Mouse (Mus musculus) embryonic facial prominence, embryonic 12.5 days (tissue): Measurements from ENCODE around the gene Prss48. TPM values are rescaled to one million over a fixed set of nuclear protein-coding genes. Genes with fewer than 3 reads are reported as not detected.

ENCODE experiments used
- ATAC-seq: fragments of 200-750 bp; cut with Nextera tagmentation; 2 replicates; pipeline ENCODE4 v1.8.0; 2017; ENCODE audit not compliant: insufficient number of reproducible peaks, insufficient read depth, low FRiP score, low TSS enrichment
- H3K27ac ChIP-seq: fragments of 300-500 bp; sonication (generic); 2 replicates; pipeline ENCODE4 v1.5.1; 2016; ENCODE audit warnings: mild to moderate bottlenecking
- H3K27me3 ChIP-seq: fragments of 300-500 bp; sonication (generic); 2 replicates; pipeline ENCODE4 v1.6.1; 2016; ENCODE audit warnings: mild to moderate bottlenecking, moderate library complexity
- H3K36me3 ChIP-seq: fragments of 300-500 bp; sonication (generic); 2 replicates; pipeline ENCODE4 v1.6.1; 2016; ENCODE audit warnings: mild to moderate bottlenecking
- H3K4me1 ChIP-seq: fragments of 300-500 bp; sonication (generic); 2 replicates; pipeline ENCODE4 v1.6.1; 2016
- H3K4me2 ChIP-seq: fragments of 300-500 bp; sonication (generic); replicated peaks from 2 replicates; pipeline ENCODE4 v1.6.1; 2016; ENCODE audit warnings: mild to moderate bottlenecking, moderate library complexity
- H3K4me3 ChIP-seq: fragments of 300-500 bp; sonication (generic); 2 replicates; pipeline ENCODE4 v1.5.1; 2016; ENCODE audit warnings: mild to moderate bottlenecking
- H3K9ac ChIP-seq: fragments of 300-500 bp; sonication (generic); 2 replicates; pipeline ENCODE4 v1.6.1; 2016; ENCODE audit warnings: mild to moderate bottlenecking, moderate library complexity
- H3K9me3 ChIP-seq: fragments of 300-500 bp; sonication (generic); 2 replicates; pipeline ENCODE4 v1.6.1; 2016; ENCODE audit warnings: mild to moderate bottlenecking, moderate library complexity
- WGBS: fragments of 180-500 bp; shearing (Covaris S2); methylation state at CpG from one replicate; pipeline ENCODE4 v1.1.7; 2016; 5-methylcytosine and 5-hydroxymethylcytosine counted together
- polyA plus RNA-seq: library from polyadenylated mRNA; unstranded; fragments of >200 nt; fragmentation: Nextera tagmentation; extraction: Ambion mirVana; gene quantifications from 2 replicates; pipeline ENCODE4 v1.2.1, GENCODE M21; 2016

Gene Prss48
- polyA plus RNA-seq, 1 experiment from 2014 or later = not detected

GRCm38 (mm10) chr3:86024065-86024795 is 21.9 kb upstream of the Prss48 start:
- H3K4me1 ChIP-seq = no peaks in the 10 kb centered on the region
- no peak overlapping the region for H3K4me2 ChIP-seq
- no peaks in the 10 kb centered on the region for H3K9me3 ChIP-seq
- no peak overlapping the region for H3K9ac ChIP-seq
- no peak overlapping the region for H3K4me3 ChIP-seq
- H3K27me3 ChIP-seq = no peaks in the 10 kb centered on the region
- H3K36me3 ChIP-seq = no peaks in the 10 kb centered on the region
- ATAC-seq = no peak
- WGBS = 89% methylated on average over 12 of the region's 12 CpGs
- no peak overlapping the region for H3K27ac ChIP-seq

DNA sequence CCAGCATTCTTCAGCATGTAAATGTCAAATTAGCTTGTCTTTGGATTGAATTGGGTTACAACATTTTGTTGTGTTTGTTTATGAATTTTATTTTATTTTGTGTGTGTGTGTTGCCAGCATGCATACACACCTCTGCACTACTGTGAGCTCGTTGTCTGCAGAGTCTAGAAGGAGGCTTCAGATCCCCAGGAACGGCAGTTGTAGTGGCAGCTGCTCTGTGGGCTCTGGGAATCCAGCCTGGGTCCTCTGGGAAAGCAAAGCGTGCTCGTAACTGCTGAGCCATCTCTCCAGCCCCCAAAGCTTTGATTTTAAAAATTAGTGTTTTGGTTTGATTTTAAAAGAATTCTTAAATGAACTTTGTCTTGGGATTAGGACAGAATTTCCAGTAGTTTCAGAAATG is 19.4 kb upstream of the Prss48 start:
- WGBS = 83% methylated on average over 4 of the region's 4 CpGs
- H3K4me3 ChIP-seq = no peak overlapping the region
- no peaks in the 10 kb centered on the region for H3K4me1 ChIP-seq

DNA sequence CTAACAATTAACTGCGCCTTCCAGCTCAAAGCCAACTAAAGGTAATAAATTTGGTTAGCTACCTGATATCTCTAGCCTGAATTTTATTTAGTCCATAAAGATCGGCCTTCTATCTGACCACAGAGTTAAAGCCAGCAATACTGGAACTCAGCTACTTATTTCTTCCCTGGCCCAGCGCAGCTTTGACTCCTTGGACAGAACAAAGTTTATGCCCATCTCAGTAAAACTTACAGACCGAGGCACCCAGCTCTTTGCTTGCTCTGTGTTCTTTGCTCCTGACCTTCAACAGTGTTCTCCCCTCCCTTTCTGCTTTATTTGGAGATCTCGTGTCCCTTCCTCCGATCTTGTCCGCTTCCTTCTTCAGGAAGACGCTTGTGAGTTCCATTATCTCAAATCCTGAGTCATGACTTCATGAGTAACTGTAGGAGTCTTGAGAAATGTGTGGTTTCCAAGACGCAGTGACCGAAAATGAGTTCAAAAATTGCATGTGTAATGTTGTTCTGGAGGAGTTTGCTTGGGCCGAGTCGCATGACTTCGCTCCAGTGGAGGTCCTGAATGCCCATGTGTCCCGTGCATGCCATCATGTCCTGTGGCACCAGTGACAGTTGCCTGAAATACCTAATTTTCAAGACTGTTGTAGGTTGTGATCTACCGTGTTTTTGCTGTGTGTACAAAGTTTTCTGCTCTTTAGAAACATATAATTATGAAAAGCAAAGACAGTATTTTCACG is 18.8 kb upstream of the Prss48 start:
- Histone ChIP-seq H3K36me3 (no peaks in the 10 kb centered on the region), H3K4me3 (no peak overlapping the region), H3K4me1 (no peaks in the 10 kb centered on the region), H3K9ac (no peak overlapping the region), H3K4me2 (no peak overlapping the region), H3K9me3 (no peaks in the 10 kb centered on the region), H3K27ac (no peak overlapping the region), H3K27me3 (no peaks in the 10 kb centered on the region)
- WGBS = 91% methylated on average over 16 of the region's 16 CpGs
- ATAC-seq = no peak

More for the DNA sequence above, 19.4 kb upstream of the Prss48 start:
- ATAC-seq = no peak
- Histone ChIP-seq H3K36me3 (no peaks in the 10 kb centered on the region), H3K27ac (no peak overlapping the region), H3K9ac (no peak overlapping the region), H3K4me2 (no peak overlapping the region), H3K27me3 (no peaks in the 10 kb centered on the region), H3K9me3 (no peaks in the 10 kb centered on the region)

- no peak overlapping the region for H3K9ac ChIP-seq
- H3K36me3 ChIP-seq = no peaks in the 10 kb centered on the region
- 67% methylated on average over 8 of the region's 8 CpGs for WGBS
- no peak overlapping the region for H3K4me3 ChIP-seq
- H3K27me3 ChIP-seq = no peaks in the 10 kb centered on the region
- H3K4me1 ChIP-seq = no peaks in the 10 kb centered on the region
- no peak overlapping the region for H3K27ac ChIP-seq
- H3K9me3 ChIP-seq = no peaks in the 10 kb centered on the region
- no peak overlapping the region for H3K4me2 ChIP-seq
- ATAC-seq = no peak
Observed at GRCm38 (mm10) chr3:86017484-86017883, 15.2 kb upstream of the Prss48 start.

DNA sequence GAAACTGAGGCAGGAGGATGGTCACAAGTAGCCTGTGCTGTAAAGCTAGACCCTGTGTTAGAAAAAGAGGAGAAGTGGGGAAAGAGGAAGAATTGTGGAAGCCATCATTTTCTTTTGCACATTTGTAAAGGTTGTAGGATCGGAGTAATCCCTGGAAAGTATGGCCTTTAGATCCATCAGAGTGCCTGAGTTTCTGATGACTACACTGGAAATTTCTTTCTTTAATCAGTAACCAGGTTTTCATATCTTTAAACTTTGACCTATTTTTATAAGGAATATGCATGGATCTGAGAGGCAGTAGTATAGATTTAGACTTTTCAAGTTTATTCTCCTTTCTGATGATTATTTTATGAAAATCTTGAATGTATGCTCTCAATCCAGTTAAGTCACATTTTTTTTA is 14.7 kb upstream of the Prss48 start:
- no peaks in the 10 kb centered on the region for H3K36me3 ChIP-seq
- H3K9me3 ChIP-seq = no peaks in the 10 kb centered on the region
- no peaks in the 10 kb centered on the region for H3K4me1 ChIP-seq
- H3K27ac ChIP-seq = no peak overlapping the region
- no peak overlapping the region for H3K4me3 ChIP-seq
- no peak overlapping the region for H3K9ac ChIP-seq
- ATAC-seq = no peak
- H3K4me2 ChIP-seq = no peak overlapping the region
- no peaks in the 10 kb centered on the region for H3K27me3 ChIP-seq
- 97% methylated on average over 1 of the region's 1 CpGs for WGBS

DNA sequence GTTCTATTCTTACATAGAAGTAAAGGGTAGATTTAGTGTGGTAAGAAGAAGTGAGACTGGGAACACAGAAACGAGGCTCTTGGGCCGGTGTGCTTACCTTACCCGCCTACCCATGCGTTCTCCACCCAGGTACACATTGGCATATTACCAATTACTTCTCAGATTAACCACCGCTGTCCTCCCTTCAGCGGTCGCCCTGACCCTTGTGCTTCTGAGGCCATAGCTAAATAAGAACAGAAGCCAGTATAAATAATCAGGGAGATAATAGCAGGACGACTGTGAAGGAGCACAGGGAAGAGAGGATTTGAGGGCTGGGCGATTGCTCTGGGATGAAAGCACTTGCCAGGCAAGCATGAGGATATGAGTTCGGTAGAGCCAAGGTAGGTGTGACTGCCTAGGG is 11.5 kb upstream of the Prss48 start:
- H3K9me3 ChIP-seq = no peaks in the 10 kb centered on the region
- no peak for ATAC-seq
- no peaks in the 10 kb centered on the region for H3K4me1 ChIP-seq
- H3K4me2 ChIP-seq = no peak overlapping the region
- H3K27ac ChIP-seq = no peak overlapping the region
- WGBS = 78% methylated on average over 10 of the region's 10 CpGs
- H3K9ac ChIP-seq = no peak overlapping the region
- H3K27me3 ChIP-seq = no peaks in the 10 kb centered on the region
- H3K36me3 ChIP-seq = no peaks in the 10 kb centered on the region
- H3K4me3 ChIP-seq = no peak overlapping the region

DNA sequence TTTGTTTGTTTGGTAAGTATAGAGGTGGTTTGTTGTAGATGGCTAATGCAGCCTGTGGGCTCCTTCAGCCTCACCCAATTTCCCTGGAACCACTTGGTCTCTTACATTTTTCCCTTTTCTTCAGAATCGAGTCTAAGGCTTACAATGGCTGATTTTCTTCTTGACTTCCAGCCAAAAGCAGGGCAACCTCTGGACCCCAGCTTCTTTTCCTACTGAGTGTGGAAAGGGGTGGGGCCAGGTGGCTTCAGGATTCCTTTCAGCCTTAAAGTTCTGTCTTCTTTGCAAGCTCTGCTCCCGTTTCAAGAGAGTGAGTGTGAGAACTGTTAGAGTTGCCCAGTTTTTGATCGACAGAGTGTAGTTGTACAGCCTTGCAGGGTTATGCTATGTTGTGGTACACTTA is 9.5 kb upstream of the Prss48 start:
- ATAC-seq = no peak
- Histone ChIP-seq H3K4me2 (no peak overlapping the region), H3K27ac (no peak overlapping the region), H3K9me3 (0 out of 2 replicates have a peak, but pooled peaks cover 5% of the 10 kb centered on the region), H3K36me3 (0 out of 2 replicates have a peak, but pooled peaks cover 4% of the 10 kb centered on the region), H3K4me3 (no peak overlapping the region), H3K27me3 (no peaks in the 10 kb centered on the region), H3K9ac (no peak overlapping the region), H3K4me1 (no peaks in the 10 kb centered on the region)
- 76% methylated on average over 3 of the region's 3 CpGs for WGBS

DNA sequence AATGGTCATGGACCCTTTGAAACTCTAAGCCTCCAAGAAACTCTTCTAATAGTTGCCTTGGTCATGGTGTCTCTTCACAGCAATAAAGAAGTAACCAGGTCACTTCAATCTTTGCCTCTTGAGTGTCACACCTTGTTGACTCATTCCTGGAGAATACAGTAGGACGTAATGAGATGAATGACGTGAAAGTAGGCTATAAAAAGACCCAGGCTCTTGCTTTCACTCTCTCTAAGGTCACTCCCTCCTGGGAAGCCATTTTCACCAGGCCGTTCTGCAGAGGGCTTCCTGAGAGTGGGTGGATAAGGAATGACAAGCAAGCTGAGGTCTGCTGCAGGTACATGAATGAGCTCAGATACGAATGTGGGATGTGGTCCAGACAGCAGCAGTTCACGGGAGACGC is 9.1 kb upstream of the Prss48 start:
- Histone ChIP-seq H3K27me3 (no peaks in the 10 kb centered on the region), H3K4me1 (no peaks in the 10 kb centered on the region), H3K36me3 (0 out of 2 replicates have a peak, but pooled peaks cover 4% of the 10 kb centered on the region), H3K4me3 (no peak overlapping the region), H3K27ac (no peak overlapping the region), H3K9ac (no peak overlapping the region), H3K4me2 (no peak overlapping the region), H3K9me3 (0 out of 2 replicates have a peak, but pooled peaks cover 5% of the 10 kb centered on the region)
- WGBS = 86% methylated on average over 6 of the region's 6 CpGs
- no peak for ATAC-seq

DNA sequence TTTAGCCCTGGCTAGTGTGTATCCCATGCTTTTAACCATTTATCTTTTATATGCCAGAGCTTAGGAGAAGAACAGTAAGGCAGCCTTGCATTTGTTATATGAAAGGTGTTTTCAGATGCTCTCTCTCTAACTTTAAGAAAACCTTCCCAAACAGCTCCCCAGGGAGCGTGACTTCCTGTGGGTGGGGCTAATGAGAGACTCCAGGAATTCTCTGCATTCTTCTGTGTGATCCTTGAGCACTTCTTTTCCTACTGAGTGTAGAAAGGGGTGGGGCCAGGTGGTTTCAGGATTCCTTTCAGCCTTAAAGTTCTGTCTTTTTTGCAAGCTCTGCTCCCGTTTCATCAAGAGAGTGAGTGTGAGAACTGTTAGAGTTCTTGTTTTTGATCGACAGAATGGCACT is 8.3 kb upstream of the Prss48 start:
- H3K9me3 ChIP-seq = 0 out of 2 replicates have a peak, but pooled peaks cover 5% of the 10 kb centered on the region
- no peak overlapping the region for H3K27ac ChIP-seq
- no peak overlapping the region for H3K4me2 ChIP-seq
- no peaks in the 10 kb centered on the region for H3K27me3 ChIP-seq
- no peak overlapping the region for H3K4me3 ChIP-seq
- 0 out of 2 replicates have a peak, but pooled peaks cover 4% of the 10 kb centered on the region for H3K36me3 ChIP-seq
- 47% methylated on average over 3 of the region's 3 CpGs for WGBS
- H3K4me1 ChIP-seq = no peaks in the 10 kb centered on the region
- no peak overlapping the region for H3K9ac ChIP-seq
- ATAC-seq = no peak

- Histone ChIP-seq H3K4me2 (no peak overlapping the region), H3K4me3 (no peak overlapping the region), H3K4me1 (no peaks in the 10 kb centered on the region), H3K36me3 (0 out of 2 replicates have a peak, but pooled peaks cover 4% of the 10 kb centered on the region), H3K27ac (no peak overlapping the region), H3K9me3 (0 out of 2 replicates have a peak, but pooled peaks cover 5% of the 10 kb centered on the region), H3K27me3 (no peaks in the 10 kb centered on the region), H3K9ac (no peak overlapping the region)
- ATAC-seq = no peak
- WGBS = 90% methylated on average over 10 of the region's 10 CpGs
Observed at GRCm38 (mm10) chr3:86004751-86005150, 2.5 kb upstream of the Prss48 start.

DNA sequence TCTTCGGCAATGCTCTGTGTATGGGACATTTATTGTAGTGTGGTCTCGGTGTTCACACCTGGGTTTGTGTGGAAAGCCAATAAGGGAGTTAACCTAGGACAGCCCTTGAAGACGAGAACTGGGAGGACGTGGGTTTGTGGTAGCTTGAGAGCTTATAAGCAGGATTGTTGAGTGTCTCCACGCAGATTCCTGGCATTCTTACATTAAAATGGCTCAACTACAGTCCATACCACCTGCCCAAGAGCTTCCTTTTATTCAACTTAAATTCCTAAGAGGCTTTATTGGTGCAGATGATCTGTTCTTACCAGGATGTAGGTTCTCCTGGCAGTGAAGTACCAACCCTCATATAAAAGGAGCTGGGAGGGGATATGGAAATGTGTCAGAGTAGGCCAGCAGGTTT is 649 bp upstream of the Prss48 start:
- no peaks in the 10 kb centered on the region for H3K36me3 ChIP-seq
- H3K4me2 ChIP-seq = no peak overlapping the region
- H3K9me3 ChIP-seq = no peaks in the 10 kb centered on the region
- no peaks in the 10 kb centered on the region for H3K4me1 ChIP-seq
- WGBS = 75% methylated on average over 5 of the region's 5 CpGs
- no peaks in the 10 kb centered on the region for H3K27me3 ChIP-seq
- no peak overlapping the region for H3K27ac ChIP-seq
- no peak overlapping the region for H3K4me3 ChIP-seq
- ATAC-seq = no peak
- no peak overlapping the region for H3K9ac ChIP-seq

GRCm38 (mm10) chr3:86001271-86001670 is 1.0 kb downstream of the Prss48 start:
- 93% methylated on average over 3 of the region's 3 CpGs for WGBS
- no peaks in the 10 kb centered on the region for H3K4me1 ChIP-seq
- ATAC-seq = no peak
- no peak overlapping the region for H3K4me3 ChIP-seq
- H3K9ac ChIP-seq = no peak overlapping the region
- no peak overlapping the region for H3K4me2 ChIP-seq
- H3K36me3 ChIP-seq = no peaks in the 10 kb centered on the region
- H3K27ac ChIP-seq = no peak overlapping the region
- H3K9me3 ChIP-seq = no peaks in the 10 kb centered on the region
- no peaks in the 10 kb centered on the region for H3K27me3 ChIP-seq
